ENCODE assay signal across 10 mouse cellular contexts in the genomic region with DNA sequence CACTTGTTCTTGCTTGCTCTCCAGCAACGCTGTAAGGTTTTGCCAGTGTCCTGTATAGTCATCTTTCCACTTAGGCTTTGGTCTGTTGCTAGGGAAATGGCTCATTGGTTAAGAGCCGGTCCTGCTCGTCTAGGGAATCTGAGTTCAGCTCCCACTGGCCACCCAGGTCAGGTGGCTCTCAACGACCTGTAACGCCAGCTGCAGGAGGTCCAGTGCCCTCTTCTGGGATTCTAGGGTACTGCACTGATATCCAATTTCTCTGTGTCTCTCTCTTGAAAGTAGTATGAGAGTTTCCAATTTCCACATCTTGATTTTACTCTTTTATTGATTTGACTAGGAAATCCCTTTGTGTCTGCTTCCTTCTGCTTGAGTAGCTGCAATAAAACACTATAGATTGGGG. TPM values are rescaled to one million over a fixed set of nuclear protein-coding genes. Genes with fewer than 3 reads are reported as not detected.
DNase-seq lines count a peak whose midpoint lies in the region; ATAC-seq and TF ChIP-seq lines count a peak whose summit lies in the region.
"Had no signal": no experiment of that assay in that cellular context is flagged by ENCODE, and none has a peak within 500 bp of the region (broad histone marks: within the 10 kb centered on the region; RNA-seq: fewer than 3 reads in every experiment).

No protein-coding gene starts in this region.

- H3K27ac ChIP-seq in kidney, embryonic 14.5 days (ENCODE audit: low read depth, low read length) = no peak overlapping the region
- no peak overlapping the region for H3K27ac ChIP-seq in small intestine, adult 2 months (ENCODE audit: insufficient read depth, low read depth, low read length)
- H3K27ac ChIP-seq: lung, embryonic 15.5 days had no signal

- no peaks in the 10 kb centered on the region for H3K9me3 ChIP-seq in kidney, embryonic 14.5 days (ENCODE audit: control insufficient read depth, low read length)
- H3K9me3 ChIP-seq: lung, embryonic 15.5 days had no signal

- no peaks in the 10 kb centered on the region for H3K27me3 ChIP-seq in kidney, embryonic 14.5 days (ENCODE audit: control insufficient read depth, insufficient read depth, low read length)
- no peaks in the 10 kb centered on the region for H3K27me3 ChIP-seq in small intestine, adult 2 months (ENCODE audit: control insufficient read depth, insufficient read depth, low read length)
- H3K27me3 ChIP-seq: lung, embryonic 15.5 days had no signal

- no peak overlapping the region for H3K4me2 ChIP-seq in kidney, embryonic 14.5 days (replicated peaks; ENCODE audit: low read depth, low read length)
- H3K4me2 ChIP-seq: lung, embryonic 15.5 days had no signal

- intact Hi-C loops in gastrocnemius, postnatal 36 days (cut with DNase I) = no loop called here

- H3K4me3 ChIP-seq in kidney, embryonic 14.5 days (ENCODE audit: low read length) = no peak overlapping the region
- H3K4me3 ChIP-seq in small intestine, adult 2 months (ENCODE audit: low read depth, low read length) = no peak overlapping the region
- H3K4me3 ChIP-seq: lung, embryonic 15.5 days had no signal

- H3K4me1 ChIP-seq in kidney, embryonic 14.5 days (ENCODE audit: control insufficient read depth, insufficient read depth, low read length) = no peaks in the 10 kb centered on the region
- 0 out of 2 replicates have a peak, but pooled peaks cover 2% of the 10 kb centered on the region for H3K4me1 ChIP-seq in small intestine, adult 2 months (ENCODE audit: control insufficient read depth, insufficient read depth, insufficient read length, low read length)
- H3K4me1 ChIP-seq: lung, embryonic 15.5 days had no signal

- H3K36me3 ChIP-seq in kidney, embryonic 14.5 days (ENCODE audit: control insufficient read depth, insufficient read depth, low read length) = no peaks in the 10 kb centered on the region
- no peaks in the 10 kb centered on the region for H3K36me3 ChIP-seq in small intestine, adult 2 months (ENCODE audit: control insufficient read depth, insufficient read depth, low read length)
- H3K36me3 ChIP-seq: lung, embryonic 15.5 days had no signal

- peak; percentile 8 to 17 for DNase-seq in kidney, postnatal 4 days
- DNase-seq in CD8-positive naive resting alpha-beta T cell, adult 2 months (ENCODE audit: low read depth in 2 of 2, low spot score in 2 of 2) = peak; percentile 9 to 25
- peak; percentile 20 for DNase-seq in T-cell, adult 2 months (ENCODE audit: low spot score)
- DNase-seq in embryo, embryonic 10 days (ENCODE audit: low spot score) = peak; percentile 35
- DNase-seq in gastrocnemius, postnatal 36 days = no peak
- DNase-seq in ovary, postnatal 36 days (ENCODE audit: low spot score) = no peak

- no peak for ATAC-seq in kidney, embryonic 14.5 days (ENCODE audit: low FRiP score, low TSS enrichment)

- no peak overlapping the region for H3K9ac ChIP-seq in kidney, embryonic 14.5 days (ENCODE audit: low read depth, low read length)
- H3K9ac ChIP-seq: lung, embryonic 15.5 days had no signal

- no peak for TF ChIP-seq POLR2A in small intestine, adult 2 months (IDR thresholded peaks at IDR 0.05; ENCODE audit: low read depth, low read length)

- TF ChIP-seq CTCF in small intestine, adult 2 months (IDR thresholded peaks at IDR 0.05; ENCODE audit: extremely low read depth, insufficient read length, insufficient replicate concordance, low read depth, low read length) = peak; percentile 39; the same call in 1 of the 2 replicates

- 28% methylated on average over 5 of the region's 5 CpGs for WGBS in kidney, embryonic 14.5 days
- WGBS in small intestine, adult 2 months = 30% methylated on average over 5 of the region's 5 CpGs

RNA-seq across cellular contexts. Expression of a gene that starts 4.3 kb away (rescaled TPM):
- not detected in 2 replicates for polyA plus RNA-seq in kidney, embryonic 14.5 days (2014; fragmentation: Nextera tagmentation; extraction: Ambion mirVana)
- polyA plus RNA-seq in small intestine, adult 2 months (2012; rRNA removed) = not detected in 2 replicates
- not detected for total RNA-seq in gastrocnemius, postnatal 36 days (2021)
- polyA plus RNA-seq: lung, embryonic 15.5 days; stomach, embryonic 14.5 days had no signal

RNA-seq across cellular contexts. Expression of a gene that starts 36.7 kb away (rescaled TPM):
- polyA plus RNA-seq in kidney, embryonic 14.5 days (2014; fragmentation: Nextera tagmentation; extraction: Ambion mirVana) = 4.5 and 7.2 TPM in 2 replicates
- 0.43 and 1.2 TPM in 2 replicates for polyA plus RNA-seq in small intestine, adult 2 months (2012; rRNA removed)
- under 1 TPM; 0.10 to 0.28 TPM for total RNA-seq in gastrocnemius, postnatal 36 days (2021)

RNA-seq across cellular contexts. Expression of a gene that starts 50.7 kb away (rescaled TPM):
- polyA plus RNA-seq in kidney, embryonic 14.5 days (2014; fragmentation: Nextera tagmentation; extraction: Ambion mirVana) = 166 and 207 TPM in 2 replicates
- polyA plus RNA-seq in small intestine, adult 2 months (2012; rRNA removed) = 12.9 and 24.2 TPM in 2 replicates
- total RNA-seq in gastrocnemius, postnatal 36 days (2021) = 10 to 100 TPM; 54.8 to 62.3 TPM

Comparison
In these comparisons a context has a peak if more than half of its experiments do, and no peak if none do; other contexts are left out.
1. DNase-seq: peak in kidney, postnatal 4 days (2 of 2), CD8-positive naive resting alpha-beta T cell, adult 2 months (2 of 2), T-cell, adult 2 months (single experiment) and embryo, embryonic 10 days (single experiment); none in gastrocnemius, postnatal 36 days (0 of 2) and ovary, postnatal 36 days (single experiment).